Mouse (Mus musculus) midbrain, postnatal 0 days (tissue): ENCODE measurements around the gene Ralgps1. TPM values are rescaled to one million over a fixed set of nuclear protein-coding genes. Genes with fewer than 3 reads are reported as not detected.
A peak's percentile ranks its signal among the peaks of the same experiment; 100 is the strongest.

Source experiments
- ATAC-seq: fragments of 200-750 bp; cut with Nextera tagmentation; 2 replicates; pipeline ENCODE4 v1.8.0; 2017; ENCODE audit warnings: moderate number of reproducible peaks, mild to moderate bottlenecking, moderate TSS enrichment, moderate library complexity; ENCODE audit not compliant: low FRiP score
- DNase-seq: peaks from one replicate; pipeline ENCODE4 v3.0.0-alpha.2; 2015; ENCODE audit warnings: low spot score
- H3K27ac ChIP-seq: fragments of 300-500 bp; sonication (generic); 2 replicates; pipeline ENCODE4 v1.5.1; 2014; ENCODE audit warnings: low read depth, mild to moderate bottlenecking, low read length, mixed read lengths
- H3K27me3 ChIP-seq: fragments of 300-500 bp; sonication (generic); 2 replicates; pipeline ENCODE4 v1.6.1; 2014; ENCODE audit warnings: low read length, control low read depth, mixed read lengths; ENCODE audit not compliant: insufficient read depth
- H3K36me3 ChIP-seq: fragments of 300-500 bp; sonication (generic); 2 replicates; pipeline ENCODE4 v1.6.1; 2014; ENCODE audit warnings: low read length, control low read depth, mixed read lengths; ENCODE audit not compliant: insufficient read depth
- H3K4me1 ChIP-seq: fragments of 300-500 bp; sonication (generic); 2 replicates; pipeline ENCODE4 v1.6.1; 2014; ENCODE audit warnings: mild to moderate bottlenecking, control low read depth, antibody characterized with exemption, low read length, mixed read lengths; ENCODE audit not compliant: insufficient read depth
- H3K4me2 ChIP-seq: fragments of 300-500 bp; sonication (generic); 2 replicates; pipeline ENCODE4 v1.6.1; 2014; ENCODE audit warnings: low read depth, mild to moderate bottlenecking, low read length, mixed read lengths; ENCODE audit not compliant: poor library complexity, severe bottlenecking
- H3K4me3 ChIP-seq: fragments of 300-500 bp; sonication (generic); 2 replicates; pipeline ENCODE4 v1.5.1; 2014; ENCODE audit warnings: low read depth, mild to moderate bottlenecking, low read length, moderate library complexity
- H3K9ac ChIP-seq: fragments of 300-500 bp; sonication (generic); replicated peaks from 2 replicates; pipeline ENCODE4 v1.6.1; 2014; ENCODE audit warnings: mild to moderate bottlenecking, low read length, moderate library complexity, mixed read lengths; ENCODE audit not compliant: poor library complexity, severe bottlenecking
- H3K9me3 ChIP-seq: fragments of 300-500 bp; sonication (generic); 2 replicates; pipeline ENCODE4 v1.6.1; 2016; ENCODE audit warnings: low read length, control low read depth
- CTCF ChIP-seq: IDR thresholded peaks from 2 replicates; pipeline ENCODE4 v1.5.1; 2016; ENCODE audit warnings: antibody characterized with exemption, mild to moderate bottlenecking
- WGBS: fragments of 180-500 bp; shearing (Covaris S2); extraction: QIAGEN DNeasy Blood & Tissue Kit; methylation state at CpG from one replicate; pipeline ENCODE4 v1.1.7; 2014; 5-methylcytosine and 5-hydroxymethylcytosine counted together
- polyA plus RNA-seq: library from polyadenylated mRNA; unstranded; fragments of >200 nt; fragmentation: Nextera tagmentation; extraction: Ambion mirVana; gene quantifications from 2 replicates; pipeline ENCODE4 v1.2.1, GENCODE M21; 2015
- total RNA-seq: library from RNA; depleted of rRNA; stranded (reverse); fragments of >200 nt; gene quantifications from 2 replicates; pipeline ENCODE4 v1.2.3, GENCODE M21; 2014

Gene Ralgps1
- total and polyA plus RNA-seq, 2 experiments from 2014 or later = 26.4 to 74.6 TPM

DNA sequence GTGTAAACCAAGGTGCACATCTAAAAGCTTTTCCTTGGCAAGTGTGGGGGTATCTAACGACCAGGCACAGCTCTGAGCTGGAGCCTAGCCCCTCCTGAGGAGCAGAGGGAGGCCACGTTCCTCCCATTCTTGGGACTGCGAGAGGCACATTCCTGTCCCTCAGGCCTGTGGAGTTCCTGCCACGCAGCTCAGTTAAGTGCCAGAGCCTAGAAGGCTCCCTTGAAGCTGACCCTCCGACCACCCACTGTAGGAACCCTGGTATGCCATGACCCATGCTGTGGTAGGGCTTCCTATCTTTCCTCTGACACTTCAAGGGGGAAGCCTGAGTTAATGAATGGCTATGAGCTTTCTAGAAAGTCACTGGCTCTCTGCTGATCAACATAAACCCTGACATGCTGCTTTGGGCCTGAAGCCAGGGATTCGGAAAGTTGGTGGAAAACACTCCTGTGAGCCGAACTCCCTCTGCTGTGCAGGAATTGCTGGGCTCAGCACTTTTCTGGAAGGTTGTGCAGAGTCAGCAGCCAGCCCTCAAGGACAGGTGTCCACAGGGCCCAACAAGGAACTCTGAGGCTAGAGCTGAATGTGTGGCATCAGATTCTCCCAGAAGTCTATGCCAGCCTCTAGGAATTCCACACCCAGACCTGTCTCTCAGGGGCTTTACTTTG is 205.4 kb downstream of the Ralgps1 start:
- Histone ChIP-seq H3K27ac (no peak overlapping the region), H3K4me2 (no peak overlapping the region), H3K9ac (no peak overlapping the region), H3K9me3 (no peaks in the 10 kb centered on the region), H3K27me3 (no peaks in the 10 kb centered on the region), H3K4me3 (no peak overlapping the region), H3K36me3 (peaks cover 39% of the 10 kb centered on the region), H3K4me1 (no peaks in the 10 kb centered on the region)
- 71% methylated on average over 7 of the region's 7 CpGs for WGBS
- DNase-seq = peak; percentile 49
- no peak for ATAC-seq
- no peak for TF ChIP-seq CTCF

DNA sequence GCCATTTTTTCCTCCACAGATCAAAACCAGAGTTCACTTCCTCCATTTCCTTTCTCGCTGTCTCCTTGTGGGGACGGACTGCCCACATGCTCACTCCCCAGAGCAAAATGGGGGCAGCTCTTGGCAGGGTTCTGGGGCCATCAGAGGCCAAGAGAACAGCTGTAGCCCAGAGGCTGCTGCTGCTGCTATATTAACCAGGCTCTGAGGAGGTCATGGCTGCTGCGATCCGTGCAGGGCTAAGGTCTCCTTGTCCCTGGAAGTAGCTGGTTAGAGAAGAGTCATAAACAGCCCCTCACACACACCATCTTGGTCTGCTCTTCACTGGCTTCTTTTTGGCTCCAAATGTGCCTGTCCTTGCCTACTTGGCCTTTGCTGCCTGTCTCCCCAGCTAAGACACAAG is 206.1 kb downstream of the Ralgps1 start:
- no peak for TF ChIP-seq CTCF
- Histone ChIP-seq H3K4me3 (no peak overlapping the region), H3K9ac (no peak overlapping the region), H3K27ac (no peak overlapping the region), H3K36me3 (peaks cover 37% of the 10 kb centered on the region), H3K4me1 (no peaks in the 10 kb centered on the region), H3K9me3 (no peaks in the 10 kb centered on the region), H3K4me2 (no peak overlapping the region), H3K27me3 (no peaks in the 10 kb centered on the region)
- WGBS = 90% methylated on average over 4 of the region's 4 CpGs
- ATAC-seq = no peak
- no peak for DNase-seq

DNA sequence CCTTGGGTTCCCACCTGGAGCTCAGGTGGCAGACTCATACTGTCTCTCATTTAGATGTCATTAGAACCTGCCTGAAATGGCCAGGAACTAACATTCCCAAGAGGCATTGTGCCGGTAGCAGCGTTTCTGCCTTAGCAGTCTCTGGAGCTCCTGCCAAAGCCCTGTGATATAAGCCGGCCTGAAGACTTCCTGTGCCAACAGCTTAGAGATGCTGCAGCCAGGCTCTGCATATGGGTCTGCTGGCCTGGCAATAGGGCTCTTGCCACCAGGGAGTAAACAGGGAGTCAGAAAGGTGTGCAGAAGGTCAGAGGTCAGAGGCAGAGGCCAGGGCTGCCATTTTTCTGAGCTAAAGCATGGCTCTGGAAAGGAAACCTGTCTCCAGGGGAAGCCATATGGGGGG is 206.6 kb downstream of the Ralgps1 start:
- no peak for DNase-seq
- Histone ChIP-seq H3K27ac (no peak overlapping the region), H3K27me3 (no peaks in the 10 kb centered on the region), H3K9me3 (no peaks in the 10 kb centered on the region), H3K9ac (no peak overlapping the region), H3K4me3 (no peak overlapping the region), H3K36me3 (peaks cover 39% of the 10 kb centered on the region), H3K4me1 (no peaks in the 10 kb centered on the region), H3K4me2 (no peak overlapping the region)
- ATAC-seq = no peak
- 61% methylated on average over 3 of the region's 3 CpGs for WGBS
- TF ChIP-seq CTCF = no peak

DNA sequence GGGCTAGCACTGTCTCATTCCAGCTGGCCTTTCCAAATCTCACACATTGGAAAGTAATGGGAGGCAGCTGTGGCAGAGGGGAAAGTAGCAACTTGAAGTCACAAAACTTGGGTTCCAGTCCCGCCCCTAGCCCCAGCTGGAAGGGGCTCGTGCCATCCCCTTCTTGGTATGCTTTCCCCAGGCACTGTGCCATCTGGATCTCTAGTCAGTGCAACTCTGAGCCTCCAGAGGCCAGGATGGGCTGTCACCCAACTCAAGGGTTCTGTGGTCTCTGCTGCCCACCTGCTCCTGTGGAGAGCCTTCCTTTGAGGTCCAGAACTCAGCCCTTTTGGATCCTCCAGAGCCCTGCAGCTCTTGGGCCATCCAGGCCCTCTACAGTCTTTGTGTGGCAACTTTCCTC is 209.2 kb downstream of the Ralgps1 start:
- Histone ChIP-seq H3K4me1 (no peaks in the 10 kb centered on the region), H3K27me3 (no peaks in the 10 kb centered on the region), H3K4me3 (no peak overlapping the region), H3K36me3 (peaks cover 47% of the 10 kb centered on the region), H3K9ac (no peak overlapping the region), H3K4me2 (no peak overlapping the region), H3K27ac (no peak overlapping the region), H3K9me3 (no peaks in the 10 kb centered on the region)
- no peak for TF ChIP-seq CTCF
- ATAC-seq (no peak), DNase-seq (no peak)
- 93% methylated on average over 2 of the region's 2 CpGs for whole genome bisulfite sequencing

DNA sequence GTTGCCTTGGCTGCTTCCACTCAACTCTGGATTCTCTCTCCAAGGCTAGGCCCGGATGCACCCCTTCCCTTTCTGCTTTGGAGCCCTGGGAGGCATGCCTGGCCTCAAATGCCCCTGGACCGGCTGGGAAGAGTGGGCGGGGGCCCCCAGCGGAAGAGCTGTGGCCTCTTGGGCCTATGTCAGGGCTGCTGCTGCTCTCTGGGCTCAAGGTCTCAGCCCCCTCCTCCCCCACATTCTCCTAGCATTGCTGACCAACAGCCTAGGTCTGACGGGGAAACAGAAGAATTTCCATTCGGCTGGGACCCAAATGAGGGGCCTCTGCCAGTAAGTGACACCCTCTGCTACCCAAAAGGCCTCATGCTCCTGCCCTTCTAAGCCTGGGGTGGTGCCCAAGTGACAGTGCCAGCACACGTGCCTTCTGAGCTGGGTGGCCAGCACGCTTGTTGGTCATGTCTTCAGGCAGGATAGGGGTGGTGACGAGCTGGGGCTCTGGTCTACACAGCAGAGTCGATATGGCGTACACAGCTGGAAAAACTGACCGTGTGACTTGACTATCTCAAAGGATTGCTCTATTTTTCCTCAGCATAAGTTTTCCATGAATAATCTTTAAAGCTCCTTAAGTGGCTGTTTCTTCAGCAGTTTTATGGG is 210.8 kb downstream of the Ralgps1 start:
- DNase-seq (no peak), ATAC-seq (no peak)
- Histone ChIP-seq H3K4me3 (no peak overlapping the region), H3K27ac (no peak overlapping the region), H3K27me3 (no peaks in the 10 kb centered on the region), H3K4me2 (no peak overlapping the region), H3K9ac (no peak overlapping the region), H3K9me3 (no peaks in the 10 kb centered on the region), H3K4me1 (no peaks in the 10 kb centered on the region), H3K36me3 (peaks cover 47% of the 10 kb centered on the region)
- WGBS = 74% methylated on average over 12 of the region's 12 CpGs
- no peak for TF ChIP-seq CTCF

DNA sequence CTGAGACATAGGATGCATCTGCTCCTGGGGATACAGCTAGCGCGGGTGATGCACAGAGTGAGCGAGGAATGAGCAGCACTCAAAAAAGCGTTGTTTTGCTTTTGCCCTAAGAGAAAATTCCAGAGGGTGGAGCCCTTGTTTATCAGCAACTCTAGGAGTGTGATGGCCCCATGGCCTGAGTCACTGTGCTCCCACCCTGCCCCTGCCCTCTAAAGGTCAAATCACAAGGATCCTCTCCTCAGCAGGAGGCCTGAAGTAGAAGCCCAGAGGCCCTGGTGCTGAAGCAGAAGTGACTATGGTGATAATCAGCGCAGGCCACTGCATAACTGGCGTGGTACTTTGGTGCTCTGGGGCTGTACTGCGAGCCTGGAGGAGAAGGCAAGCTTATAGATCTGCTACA is 211.7 kb downstream of the Ralgps1 start:
- no peaks in the 10 kb centered on the region for H3K9me3 ChIP-seq
- H3K4me3 ChIP-seq = no peak overlapping the region
- DNase-seq = no peak
- peaks cover 46% of the 10 kb centered on the region for H3K36me3 ChIP-seq
- H3K9ac ChIP-seq = no peak overlapping the region
- H3K27me3 ChIP-seq = no peaks in the 10 kb centered on the region
- H3K4me2 ChIP-seq = no peak overlapping the region
- no peak overlapping the region for H3K27ac ChIP-seq
- whole genome bisulfite sequencing = 92% methylated on average over 7 of the region's 7 CpGs
- TF ChIP-seq CTCF = no peak
- no peaks in the 10 kb centered on the region for H3K4me1 ChIP-seq
- ATAC-seq = no peak
